Mouse (Mus musculus) midbrain, embryonic 14.5 days (tissue): Measurements from ENCODE around the gene Svs1. TPM values are rescaled to one million over a fixed set of nuclear protein-coding genes. Genes with fewer than 3 reads are reported as not detected.

Experiments used
- ATAC-seq: fragments of 200-750 bp; cut with Nextera tagmentation; 2 replicates; pipeline ENCODE4 v1.8.0; 2017; ENCODE audit warnings: moderate number of reproducible peaks, moderate library complexity; ENCODE audit not compliant: low FRiP score, low TSS enrichment
- DNase-seq: peaks from one replicate; pipeline ENCODE4 v3.0.0-alpha.2; 2015
- H3K27ac ChIP-seq: fragments of 300-500 bp; sonication (generic); replicated peaks from 2 replicates; pipeline ENCODE4 v1.5.1; 2014; ENCODE audit warnings: mild to moderate bottlenecking, low read depth, low read length, moderate library complexity
- H3K27me3 ChIP-seq: fragments of 300-500 bp; sonication (generic); 2 replicates; pipeline ENCODE4 v1.6.1; 2014; ENCODE audit warnings: low read length, control low read depth, mixed read lengths; ENCODE audit not compliant: control insufficient read depth, insufficient read depth
- H3K36me3 ChIP-seq: fragments of 300-500 bp; sonication (generic); 2 replicates; pipeline ENCODE4 v1.6.1; 2014; ENCODE audit warnings: low read length, control low read depth; ENCODE audit not compliant: control insufficient read depth, insufficient read depth
- H3K4me1 ChIP-seq: fragments of 300-500 bp; sonication (generic); 2 replicates; pipeline ENCODE4 v1.6.1; 2014; ENCODE audit warnings: mild to moderate bottlenecking, antibody characterized with exemption, low read length, control low read depth; ENCODE audit not compliant: control insufficient read depth, insufficient read depth
- H3K4me2 ChIP-seq: fragments of 300-500 bp; sonication (generic); 2 replicates; pipeline ENCODE4 v1.6.1; 2014; ENCODE audit warnings: mild to moderate bottlenecking, low read length, moderate library complexity
- H3K4me3 ChIP-seq: fragments of 300-500 bp; sonication (generic); replicated peaks from 2 replicates; pipeline ENCODE4 v1.5.1; 2014; ENCODE audit warnings: low read depth, low read length
- H3K9ac ChIP-seq: fragments of 300-500 bp; sonication (generic); replicated peaks from 2 replicates; pipeline ENCODE4 v1.6.1; 2014; ENCODE audit warnings: mild to moderate bottlenecking, low read length, moderate library complexity
- H3K9me3 ChIP-seq: fragments of 300-500 bp; sonication (generic); 2 replicates; pipeline ENCODE4 v1.6.1; 2016; ENCODE audit warnings: low read length, control low read depth, mixed read lengths; ENCODE audit not compliant: control insufficient read depth
- WGBS: fragments of 180-500 bp; shearing (Covaris S2); extraction: QIAGEN DNeasy Blood & Tissue Kit; methylation state at CpG from one replicate; pipeline ENCODE4 v1.1.7; 2014; 5-methylcytosine and 5-hydroxymethylcytosine counted together
- polyA plus RNA-seq: library from polyadenylated mRNA; unstranded; fragments of >200 nt; fragmentation: Nextera tagmentation; extraction: Ambion mirVana; gene quantifications from 2 replicates; pipeline ENCODE4 v1.2.1, GENCODE M21; 2014

The Svs1 gene
- polyA plus RNA-seq, 1 experiment from 2014 or later, result not detected

DNA sequence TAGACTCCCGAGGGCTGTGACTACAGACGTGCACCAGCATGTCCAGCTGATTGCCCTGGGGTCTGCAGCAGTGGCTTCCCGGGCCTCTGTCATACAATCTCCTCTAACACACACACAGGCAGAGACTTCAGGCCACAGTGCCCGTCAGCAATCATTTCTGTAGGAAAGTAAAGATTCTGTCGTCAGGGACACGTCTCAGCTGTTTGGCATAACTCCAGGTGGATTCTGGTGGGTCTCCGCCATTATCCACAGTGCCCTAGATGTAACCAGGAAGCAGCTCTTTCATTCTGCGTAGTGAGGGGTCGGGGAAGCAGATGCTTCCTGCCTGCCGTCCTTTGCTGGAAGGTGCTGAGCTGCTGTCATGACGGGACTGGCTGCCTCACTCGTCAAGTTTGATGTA, 30.5 kb downstream of the Svs1 start:
- Histone ChIP-seq H3K27ac (no peak overlapping the region), H3K27me3 (no peaks in the 10 kb centered on the region), H3K9ac (no peak overlapping the region), H3K4me2 (no peak overlapping the region), H3K9me3 (no peaks in the 10 kb centered on the region), H3K4me1 (no peaks in the 10 kb centered on the region), H3K36me3 (no peaks in the 10 kb centered on the region), H3K4me3 (no peak overlapping the region)
- 74% methylated on average over 12 of the region's 12 CpGs for WGBS
- ATAC-seq (no peak), DNase-seq (no peak)

DNA sequence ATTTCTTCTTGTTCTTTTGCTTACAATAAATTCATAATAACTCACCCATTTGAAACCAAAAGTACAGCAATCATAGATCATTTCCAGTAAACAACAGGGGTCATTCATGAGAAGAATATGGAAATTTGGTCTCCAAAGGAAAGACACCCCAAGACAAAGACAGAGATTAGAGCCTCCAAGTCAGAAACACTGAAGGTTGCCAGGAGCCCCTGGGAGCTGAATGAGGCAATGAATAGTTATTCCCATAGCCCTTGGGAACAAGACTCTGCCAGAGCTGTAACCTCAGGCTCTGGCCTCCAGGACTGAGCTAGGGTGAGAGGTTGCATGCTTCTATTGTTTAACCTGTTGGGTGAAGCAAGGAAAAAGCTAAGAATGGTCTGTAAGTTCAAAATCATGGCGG, 32.7 kb downstream of the Svs1 start:
- WGBS, result 96% methylated on average over 1 of the region's 1 CpGs
- Histone ChIP-seq H3K27ac (no peak overlapping the region), H3K27me3 (no peaks in the 10 kb centered on the region), H3K4me3 (no peak overlapping the region), H3K9me3 (no peaks in the 10 kb centered on the region), H3K4me2 (no peak overlapping the region), H3K4me1 (no peaks in the 10 kb centered on the region), H3K9ac (no peak overlapping the region), H3K36me3 (no peaks in the 10 kb centered on the region)
- no peak for ATAC-seq
- no peak for DNase-seq

GRCm38 (mm10) chr6:49021141-49022012, 34.7 kb downstream of the Svs1 start:
- no peaks in the 10 kb centered on the region for H3K9me3 ChIP-seq
- H3K27ac ChIP-seq, result no peak overlapping the region
- no peak overlapping the region for H3K4me3 ChIP-seq
- ATAC-seq (peak; percentile 48; the same call in 1 of the 2 replicates), DNase-seq (peak; percentile 50)
- H3K4me2 ChIP-seq, result no peak overlapping the region
- no peaks in the 10 kb centered on the region for H3K36me3 ChIP-seq
- H3K27me3 ChIP-seq, result no peaks in the 10 kb centered on the region
- WGBS, result 56% methylated on average over 14 of the region's 14 CpGs
- no peaks in the 10 kb centered on the region for H3K4me1 ChIP-seq
- H3K9ac ChIP-seq, result no peak overlapping the region

- Histone ChIP-seq H3K4me3 (no peak overlapping the region), H3K27me3 (no peaks in the 10 kb centered on the region), H3K4me1 (no peaks in the 10 kb centered on the region), H3K9ac (no peak overlapping the region), H3K4me2 (no peak overlapping the region), H3K27ac (no peak overlapping the region), H3K36me3 (no peaks in the 10 kb centered on the region), H3K9me3 (no peaks in the 10 kb centered on the region)
- DNase-seq (no peak), ATAC-seq (no peak)
- 78% methylated on average over 2 of the region's 2 CpGs for WGBS
These were observed 35.7 kb downstream of the Svs1 start for GRCm38 (mm10) chr6:49022384-49022783.

DNA sequence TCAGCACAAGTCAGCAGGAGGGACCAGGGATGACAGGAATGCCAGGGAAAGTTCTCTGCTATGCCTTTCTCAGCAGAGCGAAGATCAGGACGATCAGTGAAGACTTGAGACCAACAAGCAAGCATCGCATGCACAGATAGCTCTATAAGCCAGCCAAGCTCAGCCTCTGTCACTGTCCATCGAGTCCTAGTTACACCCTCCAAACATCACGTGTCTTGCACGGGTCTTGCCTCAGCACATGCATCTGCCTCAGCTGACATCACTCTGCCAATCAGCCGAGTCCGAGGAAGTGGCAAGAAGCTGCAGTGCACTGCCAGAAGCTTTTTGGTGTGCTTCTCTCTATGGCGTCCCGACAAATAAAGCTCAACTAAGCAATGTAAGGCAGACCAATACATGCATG, 36.7 kb downstream of the Svs1 start:
- H3K4me3 ChIP-seq, result no peak overlapping the region
- H3K27ac ChIP-seq, result no peak overlapping the region
- H3K36me3 ChIP-seq, result no peaks in the 10 kb centered on the region
- no peaks in the 10 kb centered on the region for H3K4me1 ChIP-seq
- no peaks in the 10 kb centered on the region for H3K9me3 ChIP-seq
- H3K4me2 ChIP-seq, result no peak overlapping the region
- H3K27me3 ChIP-seq, result no peaks in the 10 kb centered on the region
- 87% methylated on average over 10 of the region's 10 CpGs for WGBS
- DNase-seq (no peak), ATAC-seq (no peak)
- no peak overlapping the region for H3K9ac ChIP-seq

GRCm38 (mm10) chr6:49025290-49025689, 38.6 kb downstream of the Svs1 start:
- Histone ChIP-seq H3K9ac (no peak overlapping the region), H3K4me3 (no peak overlapping the region), H3K27ac (no peak overlapping the region), H3K9me3 (no peaks in the 10 kb centered on the region), H3K27me3 (no peaks in the 10 kb centered on the region), H3K4me1 (no peaks in the 10 kb centered on the region), H3K36me3 (no peaks in the 10 kb centered on the region), H3K4me2 (no peak overlapping the region)
- DNase-seq (no peak), ATAC-seq (no peak)
- WGBS, result 87% methylated on average over 7 of the region's 7 CpGs

DNA sequence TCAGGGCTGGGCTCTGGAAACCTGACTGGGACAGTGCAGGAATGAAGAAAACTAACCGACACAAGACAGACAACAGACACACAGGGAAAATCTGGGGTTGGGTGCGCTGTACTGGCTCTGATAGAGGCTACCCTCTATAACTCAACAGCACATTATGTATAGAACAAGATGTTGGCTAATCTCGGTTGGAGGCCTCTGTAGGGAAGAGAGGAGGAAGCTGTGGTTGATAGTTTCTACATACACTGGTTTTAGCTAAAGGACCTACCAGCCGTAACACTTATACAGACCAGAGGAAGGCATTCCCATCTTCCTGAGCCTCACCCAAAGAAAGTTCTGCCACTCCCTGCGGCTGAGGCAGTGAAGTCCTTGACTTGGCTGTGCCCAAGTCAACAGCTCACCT, 39.8 kb downstream of the Svs1 start:
- Histone ChIP-seq H3K27me3 (no peaks in the 10 kb centered on the region), H3K9ac (no peak overlapping the region), H3K4me1 (no peaks in the 10 kb centered on the region), H3K9me3 (no peaks in the 10 kb centered on the region), H3K36me3 (no peaks in the 10 kb centered on the region), H3K4me3 (no peak overlapping the region), H3K27ac (no peak overlapping the region), H3K4me2 (no peak overlapping the region)
- no peak for DNase-seq
- 93% methylated on average over 5 of the region's 5 CpGs for whole genome bisulfite sequencing
- no peak for ATAC-seq

DNA sequence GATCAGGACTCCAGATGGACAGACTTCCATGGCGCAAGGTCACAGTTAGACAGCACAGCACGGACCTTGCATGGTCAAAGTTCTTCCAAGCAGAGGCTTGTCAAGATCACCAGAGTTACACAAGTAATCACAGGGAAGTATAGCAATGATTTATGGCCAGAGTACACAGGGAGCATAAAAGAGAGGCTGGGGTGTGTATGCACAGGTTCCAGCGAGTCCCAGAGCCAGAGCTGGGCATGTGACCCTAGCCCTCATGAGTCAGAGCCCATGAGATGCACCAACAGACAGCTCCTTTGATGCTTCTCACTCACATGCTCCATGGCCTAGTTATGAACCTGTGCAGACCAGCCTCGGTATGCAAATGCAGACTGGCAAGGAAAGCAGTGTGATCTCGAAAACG, 41.4 kb downstream of the Svs1 start:
- Histone ChIP-seq H3K27ac (no peak overlapping the region), H3K9me3 (no peaks in the 10 kb centered on the region), H3K4me2 (no peak overlapping the region), H3K27me3 (no peaks in the 10 kb centered on the region), H3K36me3 (no peaks in the 10 kb centered on the region), H3K4me1 (no peaks in the 10 kb centered on the region), H3K4me3 (no peak overlapping the region), H3K9ac (no peak overlapping the region)
- WGBS, result 90% methylated on average over 6 of the region's 6 CpGs
- ATAC-seq (no peak), DNase-seq (no peak)

- H3K4me3 ChIP-seq, result no peak overlapping the region
These were observed 42.0 kb downstream of the Svs1 start for GRCm38 (mm10) chr6:49028708-49029107.

More at GRCm38 (mm10) chr6:49028708-49029107, 42.0 kb downstream of the Svs1 start:
- H3K27ac ChIP-seq, result no peak overlapping the region
- H3K27me3 ChIP-seq, result no peaks in the 10 kb centered on the region
- DNase-seq (no peak), ATAC-seq (no peak)
- no peaks in the 10 kb centered on the region for H3K4me1 ChIP-seq
- no peaks in the 10 kb centered on the region for H3K36me3 ChIP-seq
- 89% methylated on average over 3 of the region's 3 CpGs for WGBS
- H3K4me2 ChIP-seq, result no peak overlapping the region
- H3K9me3 ChIP-seq, result no peaks in the 10 kb centered on the region
- H3K9ac ChIP-seq, result no peak overlapping the region
